Mouse (Mus musculus): ENCODE measurements around the gene Tmem267. TPM values are rescaled to one million over a fixed set of nuclear protein-coding genes. Genes with fewer than 3 reads are reported as not detected.

Gene Tmem267
- polyA plus RNA-seq, 1 experiment from 2014 or later, result 2.8 TPM

GRCm38 (mm10) chr13:119648891-119649698 lies 161.3 kb downstream of the Tmem267 start:
- no peak overlapping the region for H3K27ac ChIP-seq (ENCODE audit: low read depth, low read length)
- no peak for DNase-seq (ENCODE audit: low spot score)
- no peak overlapping the region for H3K9ac ChIP-seq (ENCODE audit: low read length)
- no peak overlapping the region for H3K4me3 ChIP-seq (ENCODE audit: low read depth, low read length)
- H3K4me2 ChIP-seq (ENCODE audit: low read depth, low read length, severe bottlenecking), result no peak overlapping the region
- no peak for ATAC-seq (replicated peaks; ENCODE audit: low FRiP score)
- no peaks in the 10 kb centered on the region for H3K4me1 ChIP-seq (replicated peaks; ENCODE audit: control insufficient read depth, insufficient read depth, low read length)
- WGBS, result 62% methylated on average over 15 of the region's 15 CpGs
- no peaks in the 10 kb centered on the region for H3K9me3 ChIP-seq (ENCODE audit: control insufficient read depth, low read length)
- H3K27me3 ChIP-seq (ENCODE audit: control insufficient read depth, insufficient read depth, low read length), result no peaks in the 10 kb centered on the region
- H3K36me3 ChIP-seq (ENCODE audit: control insufficient read depth, insufficient read depth, low read length), result no peaks in the 10 kb centered on the region

GRCm38 (mm10) chr13:119649699-119650046 lies 161.8 kb downstream of the Tmem267 start:
- DNase-seq (ENCODE audit: low spot score), result no peak
- H3K9me3 ChIP-seq (ENCODE audit: control insufficient read depth, low read length), result no peaks in the 10 kb centered on the region
- H3K9ac ChIP-seq (ENCODE audit: low read length), result no peak overlapping the region
- ATAC-seq (replicated peaks; ENCODE audit: low FRiP score), result no peak
- no peak overlapping the region for H3K4me2 ChIP-seq (ENCODE audit: low read depth, low read length, severe bottlenecking)
- H3K4me1 ChIP-seq (replicated peaks; ENCODE audit: control insufficient read depth, insufficient read depth, low read length), result no peaks in the 10 kb centered on the region
- H3K27me3 ChIP-seq (ENCODE audit: control insufficient read depth, insufficient read depth, low read length), result no peaks in the 10 kb centered on the region
- no peak overlapping the region for H3K4me3 ChIP-seq (ENCODE audit: low read depth, low read length)
- no peak overlapping the region for H3K27ac ChIP-seq (ENCODE audit: low read depth, low read length)
- 84% methylated on average over 1 of the region's 1 CpGs for WGBS
- H3K36me3 ChIP-seq (ENCODE audit: control insufficient read depth, insufficient read depth, low read length), result no peaks in the 10 kb centered on the region

GRCm38 (mm10) chr13:119654734-119655133 lies 166.9 kb downstream of the Tmem267 start:
- Histone ChIP-seq H3K4me1 (replicated peaks; ENCODE audit: control insufficient read depth, insufficient read depth, low read length) (no peaks in the 10 kb centered on the region), H3K27me3 (ENCODE audit: control insufficient read depth, insufficient read depth, low read length) (no peaks in the 10 kb centered on the region), H3K4me3 (ENCODE audit: low read depth, low read length) (no peak overlapping the region), H3K9ac (ENCODE audit: low read length) (no peak overlapping the region), H3K27ac (ENCODE audit: low read depth, low read length) (no peak overlapping the region), H3K9me3 (ENCODE audit: control insufficient read depth, low read length) (no peaks in the 10 kb centered on the region), H3K36me3 (ENCODE audit: control insufficient read depth, insufficient read depth, low read length) (no peaks in the 10 kb centered on the region), H3K4me2 (ENCODE audit: low read depth, low read length, severe bottlenecking) (no peak overlapping the region)
- DNase-seq (ENCODE audit: low spot score) (no peak), ATAC-seq (replicated peaks; ENCODE audit: low FRiP score) (no peak)
- 89% methylated on average over 2 of the region's 2 CpGs for WGBS

- Histone ChIP-seq H3K9ac (ENCODE audit: low read length) (no peak overlapping the region), H3K27ac (ENCODE audit: low read depth, low read length) (no peak overlapping the region), H3K36me3 (ENCODE audit: control insufficient read depth, insufficient read depth, low read length) (no peaks in the 10 kb centered on the region), H3K4me3 (ENCODE audit: low read depth, low read length) (no peak overlapping the region), H3K9me3 (ENCODE audit: control insufficient read depth, low read length) (no peaks in the 10 kb centered on the region), H3K4me1 (replicated peaks; ENCODE audit: control insufficient read depth, insufficient read depth, low read length) (no peaks in the 10 kb centered on the region), H3K4me2 (ENCODE audit: low read depth, low read length, severe bottlenecking) (no peak overlapping the region), H3K27me3 (ENCODE audit: control insufficient read depth, insufficient read depth, low read length) (no peaks in the 10 kb centered on the region)
- no peak for ATAC-seq (replicated peaks; ENCODE audit: low FRiP score)
- whole genome bisulfite sequencing, result 88% methylated on average over 2 of the region's 2 CpGs
- DNase-seq (ENCODE audit: low spot score), result no peak
These were observed 168.4 kb downstream of the Tmem267 start for GRCm38 (mm10) chr13:119656246-119656645.

GRCm38 (mm10) chr13:119656846-119657416 lies 169.1 kb downstream of the Tmem267 start:
- Histone ChIP-seq H3K4me3 (ENCODE audit: low read depth, low read length) (no peak overlapping the region), H3K4me2 (ENCODE audit: low read depth, low read length, severe bottlenecking) (no peak overlapping the region), H3K4me1 (replicated peaks; ENCODE audit: control insufficient read depth, insufficient read depth, low read length) (no peaks in the 10 kb centered on the region), H3K36me3 (ENCODE audit: control insufficient read depth, insufficient read depth, low read length) (no peaks in the 10 kb centered on the region), H3K9ac (ENCODE audit: low read length) (no peak overlapping the region), H3K9me3 (ENCODE audit: control insufficient read depth, low read length) (no peaks in the 10 kb centered on the region), H3K27ac (ENCODE audit: low read depth, low read length) (no peak overlapping the region), H3K27me3 (ENCODE audit: control insufficient read depth, insufficient read depth, low read length) (no peaks in the 10 kb centered on the region)
- WGBS, result 89% methylated on average over 6 of the region's 6 CpGs
- no peak for DNase-seq (ENCODE audit: low spot score)
- ATAC-seq (replicated peaks; ENCODE audit: low FRiP score), result no peak

Other genes with a start within 250 kb of the Tmem267 start
- 117 and 128 TPM in 2 replicates for gene Paip1, start 59.4 kb upstream of the Tmem267 start, polyA plus RNA-seq (2014; fragmentation: Nextera tagmentation; extraction: Ambion mirVana)
- 81.3 and 90.4 TPM in 2 replicates for gene 4833420G17Rik, start 25.3 kb upstream of the Tmem267 start, polyA plus RNA-seq (2014; fragmentation: Nextera tagmentation; extraction: Ambion mirVana)
- 1.2 TPM in 2 replicates for gene 3110070M22Rik, start 344 bp downstream of the Tmem267 start, polyA plus RNA-seq (2014; fragmentation: Nextera tagmentation; extraction: Ambion mirVana)
- 0.19 and 0.41 TPM in 2 replicates for gene Ccl28, start 135.8 kb downstream of the Tmem267 start, polyA plus RNA-seq (2014; fragmentation: Nextera tagmentation; extraction: Ambion mirVana)
- gene Hmgcs1, start 202.3 kb downstream of the Tmem267 start, polyA plus RNA-seq (2014; fragmentation: Nextera tagmentation; extraction: Ambion mirVana), result 389 and 403 TPM in 2 replicates